Mouse (Mus musculus) cortical plate, adult 2 months (tissue): ENCODE results near the gene Pfkfb4.

Source experiments
- CTCF ChIP-seq: fragments of 200-500 bp; IDR thresholded peaks from 2 replicates; pipeline ENCODE4 v1.5.1; 2011; ENCODE audit warnings: mild to moderate bottlenecking, control low read depth, low read length; ENCODE audit not compliant: insufficient read depth; ENCODE audit errors: extremely low read depth
- POLR2A ChIP-seq: fragments of 200-500 bp; IDR thresholded peaks from 2 replicates; pipeline ENCODE4 v1.6.1; 2011; ENCODE audit warnings: mild to moderate bottlenecking, low read length, control low read depth; ENCODE audit not compliant: insufficient read depth; ENCODE audit errors: extremely low read depth

DNA sequence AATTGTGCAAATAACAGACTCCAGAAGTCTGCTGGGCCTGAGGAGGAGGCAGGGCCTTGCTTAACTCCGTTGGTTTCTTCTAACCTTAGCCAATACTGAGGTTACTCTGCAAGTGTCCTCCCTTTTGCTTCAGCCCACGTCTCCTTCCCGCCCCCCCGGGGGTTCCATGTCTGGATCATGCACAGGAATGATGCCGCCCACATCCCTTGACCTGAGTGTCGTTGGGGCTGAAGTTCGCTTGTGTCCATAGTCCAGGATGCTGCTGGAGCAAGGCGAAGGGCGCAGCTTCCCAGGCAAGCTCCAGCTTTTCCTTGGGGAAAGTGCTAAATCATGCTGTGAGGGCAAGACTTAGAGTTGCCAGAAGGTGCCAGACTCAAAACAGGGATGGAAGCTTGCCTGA, 4.8 kb downstream of the Pfkfb4 start:
- TF ChIP-seq CTCF = no peak
- no peak for TF ChIP-seq POLR2A
